Mouse (Mus musculus): ENCODE data around the gene Unc5c.

Gene Unc5c

GRCm38 (mm10) chr3:141511253-141512038, 46.4 kb downstream of the Unc5c start:
- DNase-seq = no peak

GRCm38 (mm10) chr3:141528751-141529150, 63.7 kb downstream of the Unc5c start:
- no peak for DNase-seq

- DNase-seq = no peak
These were observed 64.6 kb downstream of the Unc5c start for GRCm38 (mm10) chr3:141529599-141529998.

GRCm38 (mm10) chr3:141533861-141534260, 68.8 kb downstream of the Unc5c start:
- DNase-seq = no peak

GRCm38 (mm10) chr3:141536857-141537256, 71.8 kb downstream of the Unc5c start:
- DNase-seq = no peak

- DNase-seq = no peak
These were observed 73.1 kb downstream of the Unc5c start for GRCm38 (mm10) chr3:141538120-141538519.

- no peak for DNase-seq
These were observed 75.7 kb downstream of the Unc5c start for GRCm38 (mm10) chr3:141540749-141541148.

- DNase-seq = no peak
These were observed 82.4 kb downstream of the Unc5c start for GRCm38 (mm10) chr3:141547341-141547814.

- DNase-seq = peak; percentile 4
These were observed 84.6 kb downstream of the Unc5c start for GRCm38 (mm10) chr3:141549661-141550060.

GRCm38 (mm10) chr3:141552960-141553359, 87.9 kb downstream of the Unc5c start:
- DNase-seq = no peak

GRCm38 (mm10) chr3:141557072-141557471, 92.1 kb downstream of the Unc5c start:
- no peak for DNase-seq

- no peak for DNase-seq
These were observed 110.2 kb downstream of the Unc5c start for GRCm38 (mm10) chr3:141575076-141575688.

- no peak for DNase-seq
These were observed 112.4 kb downstream of the Unc5c start for GRCm38 (mm10) chr3:141577382-141577781.

- no peak for DNase-seq
These were observed 116.3 kb downstream of the Unc5c start for GRCm38 (mm10) chr3:141581190-141581891.

- no peak for DNase-seq
These were observed 116.8 kb downstream of the Unc5c start for GRCm38 (mm10) chr3:141581892-141582214.

- DNase-seq = no peak
These were observed 118.2 kb downstream of the Unc5c start for GRCm38 (mm10) chr3:141583180-141583579.

GRCm38 (mm10) chr3:141589392-141590012, 124.5 kb downstream of the Unc5c start:
- no peak for DNase-seq

GRCm38 (mm10) chr3:141593249-141593648, 128.2 kb downstream of the Unc5c start:
- no peak for DNase-seq

GRCm38 (mm10) chr3:141594120-141594519, 129.1 kb downstream of the Unc5c start:
- DNase-seq = no peak

- DNase-seq = no peak
These were observed 130.1 kb downstream of the Unc5c start for GRCm38 (mm10) chr3:141595073-141595472.

GRCm38 (mm10) chr3:141596461-141596860, 131.4 kb downstream of the Unc5c start:
- no peak for DNase-seq

GRCm38 (mm10) chr3:141596881-141597280, 131.9 kb downstream of the Unc5c start:
- DNase-seq = no peak

GRCm38 (mm10) chr3:141597974-141598373, 133.0 kb downstream of the Unc5c start:
- no peak for DNase-seq
